Mouse (Mus musculus) heart, adult 2 months (tissue): ENCODE data around the gene Wfdc17.

Experiments used
- CTCF ChIP-seq: fragments of 200-600 bp; IDR thresholded peaks from 2 replicates; pipeline ENCODE4 v1.8.1; 2022; ENCODE audit warnings: antibody characterized with exemption, mild to moderate bottlenecking, moderate library complexity
- EP300 ChIP-seq: fragments of 200-500 bp; IDR thresholded peaks from 2 replicates; pipeline ENCODE4 v1.6.1; 2011; ENCODE audit warnings: low read depth, low read length, control low read depth; ENCODE audit not compliant: insufficient read depth
- POLR2A ChIP-seq: fragments of 200-500 bp; IDR thresholded peaks from 2 replicates; pipeline ENCODE4 v1.6.1; 2011; ENCODE audit warnings: mild to moderate bottlenecking, low read depth, low read length, control low read depth; ENCODE audit not compliant: insufficient read depth

DNA sequence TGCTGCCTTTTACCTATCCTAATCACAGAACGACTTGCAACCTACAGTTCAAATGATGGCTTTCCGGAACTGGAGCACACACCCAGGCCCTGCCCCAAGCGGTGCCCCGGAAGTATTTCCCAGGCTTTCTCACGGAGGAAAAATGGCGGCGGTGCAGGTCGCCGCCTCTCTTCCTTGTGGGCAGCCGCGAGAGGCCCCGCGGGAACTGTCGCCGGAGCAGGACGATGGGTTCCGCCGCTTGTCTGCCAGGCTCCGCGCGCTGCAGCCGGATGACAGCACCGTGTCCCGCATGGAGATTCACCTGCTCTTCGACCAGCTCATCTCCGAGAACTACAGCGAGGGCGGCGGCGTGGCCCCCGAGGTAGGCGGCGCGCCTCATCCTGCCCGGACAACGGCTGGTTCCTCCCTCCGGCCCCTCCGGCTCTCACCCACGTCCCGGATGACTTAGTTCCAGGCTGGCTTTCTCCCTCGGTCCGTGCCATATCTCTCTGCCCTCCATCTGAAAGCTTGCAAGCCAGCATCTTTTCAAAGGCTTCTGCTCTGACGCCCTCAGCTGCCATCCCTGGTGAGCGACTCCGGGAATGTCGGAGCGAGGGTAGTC is 49.9 kb downstream of the Wfdc17 start, which contains the start of gene Heatr6:
- TF ChIP-seq CTCF: no peak
- peak; percentile 67 for TF ChIP-seq POLR2A
- TF ChIP-seq EP300: peak; percentile 46; the same call in 1 of the 2 replicates
